Mouse (Mus musculus) brain, embryonic 14.5 days (tissue): ENCODE results near the gene Disp1.

Experiments used
- CTCF ChIP-seq: fragments of 200-500 bp; IDR thresholded peaks from 2 replicates; pipeline ENCODE4 v1.5.1; 2012; ENCODE audit warnings: inconsistent platforms, mild to moderate bottlenecking, moderate library complexity, borderline replicate concordance; ENCODE audit not compliant: insufficient read depth, insufficient read length; ENCODE audit errors: extremely low read depth
- POLR2A ChIP-seq: fragments of 200-500 bp; IDR thresholded peaks from 2 replicates; pipeline ENCODE4 v1.6.1; 2012; ENCODE audit warnings: mild to moderate bottlenecking, inconsistent platforms, borderline replicate concordance; ENCODE audit not compliant: poor library complexity, insufficient read depth, insufficient read length, severe bottlenecking; ENCODE audit errors: extremely low read depth

- TF ChIP-seq CTCF (no peak), POLR2A (no peak)
These were observed 33.0 kb downstream of the Disp1 start for GRCm38 (mm10) chr1:183188115-183189013.
